Mouse (Mus musculus): ENCODE measurements around the gene Dnmt3c. TPM values are rescaled to one million over a fixed set of nuclear protein-coding genes. Genes with fewer than 3 reads are reported as not detected.

Gene Dnmt3c
- total and polyA plus RNA-seq, 3 experiments, result not detected

DNA sequence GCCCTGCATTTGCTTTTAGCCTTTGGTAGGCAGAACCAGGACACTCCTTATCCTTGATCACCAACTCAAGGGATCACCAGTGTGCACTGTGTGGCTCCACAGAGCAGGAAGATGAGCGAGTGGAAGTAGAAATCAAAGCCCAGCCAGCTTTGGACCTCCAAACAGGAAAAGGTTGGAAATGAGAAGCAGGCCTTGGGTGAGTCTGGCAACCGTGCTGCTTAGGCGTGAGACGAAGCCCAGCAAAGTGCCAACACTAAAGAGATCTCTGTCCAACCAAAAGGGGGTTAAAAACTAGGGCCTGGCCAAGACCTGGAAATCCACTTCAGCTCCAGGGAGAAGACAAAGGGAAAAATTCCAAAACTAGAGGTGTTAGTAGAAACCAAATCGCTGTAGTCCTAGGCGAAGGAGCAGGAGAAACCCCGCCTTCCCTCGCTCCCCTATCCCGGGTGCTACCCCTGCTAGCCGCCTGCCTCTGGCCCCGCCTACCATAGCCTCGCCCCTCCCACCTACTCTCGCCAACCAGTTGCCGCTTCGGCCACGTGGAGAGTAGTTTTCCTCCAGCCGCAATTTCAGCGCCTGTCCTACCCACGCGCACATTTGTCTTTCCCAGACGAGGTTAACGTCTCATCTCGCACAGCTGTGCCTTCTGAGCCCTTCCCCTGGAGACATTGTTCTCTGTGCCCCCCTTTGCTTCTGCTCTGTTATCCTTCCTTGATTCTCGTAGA lies 82.3 kb downstream of the Dnmt3c start:
- Histone ChIP-seq H3K27ac (no peak overlapping the region), H3K4me3 (peak overlapping the region; percentile 50), H3K36me3 (ENCODE audit: control insufficient read depth, insufficient read depth, low read length) (no peaks in the 10 kb centered on the region), H3K27me3 (ENCODE audit: control insufficient read depth, insufficient read depth, low read length) (no peaks in the 10 kb centered on the region), H3K4me1 (ENCODE audit: control insufficient read depth, insufficient read depth, low read length) (peaks cover 3% of the 10 kb centered on the region; the same call in 1 of the 2 replicates), H3K79me2 (replicated peaks; ENCODE audit: control insufficient read depth, insufficient read depth, low read length) (no peaks in the 10 kb centered on the region), H3K9ac (ENCODE audit: low read depth, low read length) (peak overlapping the region; percentile 35)
- DNase-seq, result peak; percentile 85 to 87
- TF ChIP-seq EP300 (IDR thresholded peaks at IDR 0.05; ENCODE audit: insufficient read depth, low read depth, low read length), result no peak
- TF ChIP-seq CTCF (IDR thresholded peaks at IDR 0.05), result no peak
- no peak for TF ChIP-seq POLR2A (IDR thresholded peaks at IDR 0.05; ENCODE audit: insufficient read depth, low read depth, low read length)
- WGBS, result 5% methylated on average over 24 of the region's 24 CpGs
- intact Hi-C loops (cut with DNase I), result no loop called here

Other genes with a start within 250 kb of the Dnmt3c start
- gene 4930404H24Rik, start 203.9 kb upstream of the Dnmt3c start, total RNA-seq (2021), result not detected
- gene 4930404H24Rik, start 203.9 kb upstream of the Dnmt3c start, polyA plus RNA-seq (2012; rRNA removed), result not detected in 2 replicates
- 1 to 10 TPM; 3.5 to 4.4 TPM for gene Nol4l, start 166.7 kb upstream of the Dnmt3c start, total RNA-seq (2021)
- 3.9 and 4.0 TPM in 2 replicates for gene Nol4l, start 166.7 kb upstream of the Dnmt3c start, polyA plus RNA-seq (2012; rRNA removed)
- 10 to 100 TPM; 12.3 to 13.2 TPM for gene Commd7, start 63.9 kb upstream of the Dnmt3c start, total RNA-seq (2021)
- 11.2 and 12.4 TPM in 2 replicates for gene Commd7, start 63.9 kb upstream of the Dnmt3c start, polyA plus RNA-seq (2012; rRNA removed)
- 1 to 10 TPM; 1.0 to 1.6 TPM for gene Dnmt3b, start 47.2 kb upstream of the Dnmt3c start, total RNA-seq (2021)
- gene Dnmt3b, start 47.2 kb upstream of the Dnmt3c start, polyA plus RNA-seq (2012; rRNA removed), result 0.84 and 1.8 TPM in 2 replicates
- gene Mapre1, start 44.6 kb downstream of the Dnmt3c start, total RNA-seq (2021), result 10 to 100 TPM; 49.6 to 50.4 TPM
- 7.0 and 14.7 TPM in 2 replicates for gene Mapre1, start 44.6 kb downstream of the Dnmt3c start, polyA plus RNA-seq (2012; rRNA removed)
- gene Efcab8, start 83.3 kb downstream of the Dnmt3c start, total RNA-seq (2021), result not detected
- 0.06 and 0.10 TPM in 2 replicates for gene Efcab8, start 83.3 kb downstream of the Dnmt3c start, polyA plus RNA-seq (2012; rRNA removed)
- gene Sun5, start 174.4 kb downstream of the Dnmt3c start, total RNA-seq (2021), result not detected
- gene Sun5, start 174.4 kb downstream of the Dnmt3c start, polyA plus RNA-seq (2012; rRNA removed), result not detected in 2 replicates
- gene Bpifb2, start 178.4 kb downstream of the Dnmt3c start, total RNA-seq (2021), result not detected
- not detected in 2 replicates for gene Bpifb2, start 178.4 kb downstream of the Dnmt3c start, polyA plus RNA-seq (2012; rRNA removed)
- not detected for gene Bpifb6, start 203.7 kb downstream of the Dnmt3c start, total RNA-seq (2021)
- not detected in 2 replicates for gene Bpifb6, start 203.7 kb downstream of the Dnmt3c start, polyA plus RNA-seq (2012; rRNA removed)
- gene Bpifb3, start 221.6 kb downstream of the Dnmt3c start, total RNA-seq (2021), result not detected
- gene Bpifb3, start 221.6 kb downstream of the Dnmt3c start, polyA plus RNA-seq (2012; rRNA removed), result not detected in 2 replicates
- not detected for gene Bpifb4, start 241.6 kb downstream of the Dnmt3c start, total RNA-seq (2021)
- not detected in 2 replicates for gene Bpifb4, start 241.6 kb downstream of the Dnmt3c start, polyA plus RNA-seq (2012; rRNA removed)

Measured in heart, adult 2 months (tissue).